Mouse (Mus musculus): ENCODE data around the gene Ear10.
"Not testable (repeated sequence)": the region's sequence is repeated elsewhere in the genome, so short reads cannot be mapped to it uniquely, and the experiment has no call there.

Gene Ear10

DNA sequence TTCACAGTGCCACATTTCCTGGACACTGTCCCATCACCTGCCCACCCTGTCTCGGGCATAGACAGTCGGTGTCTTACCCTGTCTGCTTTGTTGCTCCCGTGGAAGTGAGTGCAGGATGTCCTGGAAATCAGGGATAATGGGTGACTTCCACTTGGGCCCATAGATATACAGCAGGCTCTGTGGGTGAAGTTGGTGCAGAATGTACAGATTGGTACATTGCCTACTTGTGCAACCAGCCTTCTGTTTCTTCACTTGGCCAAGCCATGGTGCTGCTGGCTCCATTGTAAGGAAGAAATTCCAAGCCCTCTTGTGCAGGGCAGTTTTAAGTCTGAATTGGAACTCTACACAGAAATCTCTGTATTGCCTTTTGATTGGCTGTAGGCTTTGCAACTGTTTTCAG, at the start of gene Ear10:
Ear10 (minus strand) TSS at position 101 of the 400 bp plus-strand sequence.
- not testable (repeated sequence) for DNase-seq (ENCODE audit: low spot score)

DNA sequence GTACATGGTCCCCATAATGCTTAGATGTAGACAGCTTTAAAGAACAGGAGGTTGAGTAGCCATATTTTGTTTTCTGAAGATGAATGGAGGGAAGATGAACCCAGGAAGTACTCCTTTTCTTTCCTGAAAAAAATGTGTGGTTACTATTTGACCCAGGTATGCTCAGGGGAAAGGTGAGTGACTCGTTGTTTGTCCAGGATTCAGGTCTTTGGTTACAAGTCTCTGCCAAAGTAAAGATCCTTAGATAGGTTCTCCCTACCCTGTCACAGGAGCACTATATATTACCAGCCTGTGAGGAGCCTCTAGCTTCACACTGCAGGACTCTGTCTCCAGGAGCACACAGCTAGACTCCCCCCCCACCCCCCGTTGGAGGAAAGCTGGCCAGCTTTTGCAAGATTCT, 33.4 kb upstream of the Ear10 start, which contains the start of gene Ang5:
Ang5 (plus strand) TSS at position 301 of the 400 bp plus-strand sequence.
- not testable (repeated sequence) for DNase-seq (ENCODE audit: low spot score)

DNA sequence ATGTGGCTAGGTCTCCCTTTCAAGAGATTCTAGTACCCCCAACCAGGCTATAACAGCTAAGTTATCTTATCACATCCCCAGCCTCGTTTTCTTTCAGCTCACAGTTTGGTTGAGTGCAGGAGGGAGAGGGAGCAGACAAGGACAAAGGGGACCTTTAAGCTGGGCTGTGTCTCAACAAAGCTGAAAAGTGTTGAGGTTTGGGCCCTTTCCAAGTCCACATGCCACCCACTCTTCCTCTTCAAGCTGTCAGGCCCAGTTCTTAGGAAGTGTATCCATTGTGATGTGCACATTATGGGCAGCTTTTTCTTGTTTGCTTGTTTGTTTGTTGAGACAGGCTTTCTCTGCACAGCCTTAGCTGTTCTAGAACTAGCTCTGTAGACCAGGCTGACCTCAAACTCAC, 31.7 kb upstream of the Ear10 start:
- not testable (repeated sequence) for DNase-seq (ENCODE audit: low spot score)

DNA sequence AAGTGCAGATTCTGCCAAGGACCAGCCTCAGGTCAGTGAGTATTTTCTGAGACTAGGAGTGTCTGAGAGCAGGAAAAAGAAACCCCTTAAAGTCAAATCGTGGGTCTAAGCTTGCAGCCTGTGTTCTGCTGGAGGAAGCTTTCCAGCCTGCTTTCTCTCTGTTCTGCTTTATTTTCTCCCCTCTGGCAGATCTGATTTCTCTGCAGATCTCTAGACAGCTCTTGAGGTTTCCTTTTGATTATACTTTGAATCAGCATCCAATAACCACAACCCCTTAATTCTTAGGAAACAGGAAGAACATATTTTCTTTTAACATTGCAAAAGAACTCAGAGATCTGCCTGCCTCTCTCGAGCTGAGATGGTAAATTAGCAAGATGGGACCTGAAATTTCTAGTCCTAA, 30.0 kb upstream of the Ear10 start:
- DNase-seq (ENCODE audit: low spot score): not testable (repeated sequence)

DNA sequence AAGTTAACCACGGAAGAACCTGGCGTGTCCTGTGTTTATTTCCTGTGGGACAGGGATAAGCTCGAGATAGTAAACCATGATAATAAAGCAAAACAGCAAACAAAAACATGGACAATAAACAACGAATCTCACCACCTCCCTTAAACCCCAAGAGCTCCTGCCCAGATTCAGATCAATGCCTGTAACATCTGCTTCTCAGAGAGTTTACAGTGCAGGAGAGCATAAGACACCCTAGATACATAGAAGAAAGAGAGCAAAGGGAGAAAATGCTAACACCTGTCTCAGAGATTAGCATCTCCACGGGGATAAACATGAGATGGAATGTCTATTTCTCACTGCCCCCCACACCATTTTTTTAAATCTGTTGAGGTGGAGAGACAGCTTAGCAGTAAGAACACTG, 10.0 kb upstream of the Ear10 start:
- not testable (repeated sequence) for DNase-seq (ENCODE audit: low spot score)

DNA sequence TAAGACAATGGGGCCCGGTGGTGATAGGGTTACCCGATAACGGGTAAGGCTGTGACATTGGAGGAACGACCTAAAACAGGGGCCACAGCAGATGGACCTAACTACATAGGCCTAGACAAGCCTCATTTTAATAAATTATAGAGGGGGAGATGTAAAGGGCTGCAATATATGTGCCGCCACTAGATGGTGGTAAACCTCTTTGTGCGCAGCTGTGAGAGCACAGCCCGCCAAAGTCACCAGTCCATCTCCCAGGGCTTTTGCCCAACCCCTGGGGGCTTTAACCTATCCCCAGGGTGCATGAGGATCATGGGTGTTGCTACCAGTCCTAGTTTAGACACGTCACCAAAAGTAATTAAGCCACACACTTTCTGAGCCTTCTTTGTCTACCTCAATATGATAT, 9.6 kb upstream of the Ear10 start:
- peak; percentile 2 for DNase-seq (ENCODE audit: low spot score)

DNA sequence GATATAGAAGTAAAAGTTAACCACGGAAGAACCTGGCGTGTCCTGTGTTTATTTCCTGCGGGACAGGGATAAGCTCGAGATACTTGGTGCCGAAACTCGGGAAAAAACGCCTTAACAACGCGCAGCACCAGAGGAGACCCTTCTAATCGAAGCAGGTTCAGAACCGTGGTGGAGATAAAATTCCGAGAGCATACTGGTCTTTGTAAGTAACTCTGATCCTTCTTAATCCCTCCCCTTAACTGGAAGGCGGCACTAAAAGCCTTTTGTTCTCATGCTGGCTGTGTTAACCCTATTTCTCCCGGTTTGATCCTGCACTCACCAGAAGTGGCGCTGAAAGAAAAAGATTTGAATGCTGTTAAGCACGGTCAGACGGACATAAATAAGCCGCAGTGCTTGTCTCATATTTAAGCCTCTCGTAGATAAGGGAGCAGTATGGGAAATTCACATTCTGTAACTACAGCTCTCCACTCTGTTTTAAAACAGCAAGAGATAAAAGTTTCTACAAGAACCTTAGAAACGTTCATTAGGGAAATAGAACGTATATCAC, 2.1 kb upstream of the Ear10 start:
- DNase-seq (ENCODE audit: low spot score): not testable (repeated sequence)

DNA sequence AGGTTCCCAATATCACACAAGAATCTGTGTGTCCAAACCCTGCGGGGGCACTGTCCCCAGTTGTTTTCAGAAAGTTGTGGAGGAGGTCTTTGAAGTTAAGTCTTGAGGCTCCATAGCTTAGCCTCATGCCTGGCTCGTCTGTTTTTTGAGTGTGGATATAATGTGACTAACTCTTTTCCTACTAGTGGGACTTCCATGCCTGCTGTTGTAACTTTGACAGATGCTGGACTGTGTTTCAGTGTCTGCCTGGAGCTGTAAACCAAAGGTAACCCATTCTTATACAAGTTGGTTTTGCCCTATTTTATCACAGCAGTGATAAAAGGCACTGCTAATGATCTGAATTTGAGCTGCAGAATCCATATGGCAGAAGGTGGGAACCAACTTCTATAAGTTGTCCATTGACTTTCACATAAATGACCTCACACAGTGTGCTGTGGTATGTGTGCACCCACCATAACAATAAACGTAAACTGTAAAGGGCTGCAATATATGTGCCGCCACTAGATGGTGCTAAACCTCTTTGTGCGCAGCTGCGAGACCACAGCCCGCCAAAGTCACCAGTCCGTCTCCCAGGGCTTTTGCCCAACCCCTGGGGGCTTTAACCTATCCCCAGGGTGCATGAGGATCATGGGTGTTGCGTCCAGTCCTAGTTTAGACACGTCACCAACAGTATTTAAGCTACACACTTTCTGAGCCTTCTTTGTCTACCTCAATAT, 1.5 kb upstream of the Ear10 start, which contains the start of gene Gm8113:
Gm8113 (plus strand) TSS at position 703 of the 716 bp plus-strand sequence.
- peak; percentile 6 for DNase-seq (ENCODE audit: low spot score)

DNA sequence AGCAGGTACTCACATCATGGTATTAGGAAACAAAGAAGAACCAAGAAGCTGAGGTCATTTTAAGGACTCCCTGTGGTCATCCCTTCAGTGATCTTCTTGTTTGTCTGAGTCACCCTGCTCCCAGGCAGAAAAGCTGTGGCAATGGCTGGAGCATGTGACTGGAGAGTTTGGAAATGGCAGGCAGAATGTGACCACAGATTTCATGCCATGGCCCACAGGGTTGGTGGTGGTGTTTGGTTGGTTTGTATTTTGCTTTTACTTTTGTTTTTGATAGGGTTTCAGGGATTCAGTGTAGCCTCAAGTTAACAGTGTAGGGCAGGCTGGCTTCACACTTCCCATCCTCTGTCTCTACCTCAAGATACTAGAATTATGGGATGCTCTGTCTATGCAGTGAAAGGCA, 5.1 kb downstream of the Ear10 start:
- not testable (repeated sequence) for DNase-seq (ENCODE audit: low spot score)

DNA sequence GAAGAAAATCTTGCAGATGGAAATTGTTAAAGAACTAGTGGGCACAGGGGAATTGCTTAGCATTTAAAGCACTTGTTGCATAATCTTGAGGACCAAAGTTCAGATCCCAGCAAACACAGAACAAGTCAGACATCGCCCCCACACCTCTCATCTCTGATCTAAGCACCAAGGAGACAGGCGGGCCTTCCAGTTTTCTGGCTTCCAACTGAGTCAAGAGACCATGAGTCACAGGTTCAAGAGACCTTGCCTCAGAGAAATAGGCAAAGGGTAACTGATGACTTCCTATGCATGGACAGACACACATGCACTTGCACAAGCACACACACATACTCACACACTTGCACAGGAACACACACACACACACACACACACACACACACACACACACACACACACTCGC, 24.8 kb downstream of the Ear10 start:
- DNase-seq (ENCODE audit: low spot score): not testable (repeated sequence)

DNA sequence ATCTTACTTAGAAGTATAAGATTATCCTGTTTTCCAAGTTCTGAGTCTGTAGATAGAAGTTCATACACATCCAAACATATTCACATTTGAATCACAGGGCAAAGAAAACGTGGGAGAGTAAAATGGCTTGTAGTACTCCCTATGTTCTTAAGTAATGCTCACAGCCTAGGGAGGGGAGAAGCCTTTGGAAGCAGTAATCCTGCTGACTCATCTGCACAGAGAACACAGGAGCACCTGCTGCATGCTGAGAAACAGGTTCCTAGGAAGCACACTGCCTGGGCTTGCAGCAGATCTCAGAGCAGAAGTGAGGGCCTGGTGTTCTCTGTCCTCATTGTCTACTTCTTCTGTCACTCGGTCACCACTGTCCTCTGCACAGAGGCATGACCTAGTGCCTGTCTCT, 28.0 kb downstream of the Ear10 start:
- DNase-seq (ENCODE audit: low spot score): not testable (repeated sequence)

DNA sequence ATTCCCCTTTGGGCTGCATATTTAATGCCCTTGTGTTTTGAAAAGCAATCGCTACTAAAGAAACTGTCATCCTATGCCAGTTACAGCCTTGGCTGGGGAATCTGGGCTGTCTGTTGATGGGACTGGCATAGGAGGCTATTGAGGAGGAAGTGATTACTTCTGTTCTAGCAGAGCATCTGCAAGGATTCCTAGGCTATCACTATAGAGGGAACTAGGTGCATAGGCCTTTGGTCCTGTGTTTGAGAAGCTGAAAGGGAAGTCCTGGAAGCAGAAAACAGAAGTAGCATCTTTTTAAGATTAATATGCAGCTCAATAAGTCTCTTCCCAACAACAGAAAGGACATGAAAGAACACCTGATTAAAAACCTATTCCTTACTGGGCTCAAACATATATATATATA, 32.1 kb downstream of the Ear10 start:
- not testable (repeated sequence) for DNase-seq (ENCODE audit: low spot score)

DNA sequence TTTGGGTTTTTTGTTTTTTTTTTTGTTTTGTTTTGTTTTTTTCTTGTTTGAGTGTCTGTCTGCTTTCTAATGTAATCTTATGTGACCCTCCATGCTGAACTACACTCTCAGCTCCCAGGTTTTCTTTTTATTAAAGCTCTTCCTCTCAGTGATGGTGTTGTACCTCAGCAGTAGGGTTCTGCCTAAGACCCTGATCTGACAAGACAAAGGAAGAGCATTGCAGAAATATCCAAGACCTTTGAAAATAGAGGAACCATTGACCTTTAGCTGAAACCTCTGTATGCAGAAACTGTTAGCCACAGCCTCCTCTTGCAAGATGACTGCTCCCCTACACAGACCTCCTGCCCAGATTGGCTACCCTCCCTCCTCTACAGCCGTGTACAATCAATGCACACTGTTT, 37.1 kb downstream of the Ear10 start:
- not testable (repeated sequence) for DNase-seq (ENCODE audit: low spot score)

DNA sequence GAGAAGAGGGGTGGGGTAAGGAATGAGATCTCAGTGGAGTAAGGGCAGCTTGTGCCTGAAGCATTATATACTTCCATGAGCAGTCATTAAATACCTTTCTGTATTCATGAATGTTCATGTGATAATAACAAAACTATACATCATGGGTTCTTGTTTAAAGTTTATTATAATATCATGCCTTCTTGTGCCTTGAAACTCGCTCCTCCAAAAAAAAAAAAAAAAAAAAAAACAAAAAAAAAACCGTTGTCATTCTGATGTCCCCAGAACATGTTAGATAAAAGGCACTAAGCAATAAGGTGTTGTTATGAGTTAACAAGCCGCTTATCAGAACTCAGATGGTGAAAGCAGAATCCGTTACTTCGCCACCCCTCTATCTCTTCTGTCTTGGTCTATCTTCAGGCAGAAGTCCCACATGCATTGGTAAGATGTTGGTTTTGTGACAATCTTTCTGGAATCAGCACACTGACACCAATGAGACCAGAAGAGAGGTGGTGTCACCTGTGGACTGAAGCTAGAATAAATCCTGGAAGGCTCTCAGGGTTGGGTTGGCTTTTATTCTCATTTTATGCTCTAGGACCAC, 43.3 kb downstream of the Ear10 start:
- not testable (repeated sequence) for DNase-seq (ENCODE audit: low spot score)

DNA sequence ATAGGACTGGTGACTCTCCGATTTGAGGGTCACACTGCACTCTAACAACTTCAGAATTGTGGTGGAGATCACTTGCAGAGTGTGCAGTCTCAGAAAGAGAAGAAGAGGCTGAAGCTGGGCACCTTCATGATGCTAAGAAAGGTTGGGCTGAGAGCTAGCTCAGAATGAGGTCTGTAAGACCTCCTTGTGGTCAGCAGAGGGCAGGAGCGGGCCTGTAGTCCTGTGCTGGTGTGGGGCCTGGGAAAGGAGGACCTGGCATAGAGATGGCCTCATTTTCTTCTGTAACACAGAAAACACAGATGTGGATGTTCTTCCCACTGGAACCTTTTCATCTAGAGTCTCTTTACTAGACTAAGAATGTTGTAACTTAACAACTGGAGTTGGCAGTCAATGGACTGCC, 45.6 kb downstream of the Ear10 start:
- DNase-seq (ENCODE audit: low spot score): not testable (repeated sequence)

DNA sequence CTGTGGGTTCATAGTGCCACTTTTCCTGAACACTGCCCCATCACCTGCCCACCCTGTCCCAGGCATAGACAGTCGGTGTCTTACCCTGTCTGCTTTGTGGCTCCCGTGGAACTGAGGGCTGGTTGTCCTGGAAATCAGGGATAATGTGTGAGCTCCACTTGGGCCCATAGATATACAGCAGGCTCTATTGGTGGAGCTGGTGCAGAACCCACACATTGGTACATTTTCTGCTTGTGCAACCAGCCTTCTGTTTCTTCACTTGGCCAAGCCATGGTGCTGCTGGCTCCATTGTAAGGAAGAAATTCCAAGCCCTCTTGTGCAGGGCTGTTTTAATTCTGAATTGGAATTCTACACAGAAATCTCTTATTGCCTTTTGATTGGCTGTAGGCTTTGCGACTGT, 47.9 kb downstream of the Ear10 start, which contains the start of gene Ear1:
Ear1 (minus strand) TSS at position 101 of the 400 bp plus-strand sequence.
- DNase-seq (ENCODE audit: low spot score): not testable (repeated sequence)

DNA sequence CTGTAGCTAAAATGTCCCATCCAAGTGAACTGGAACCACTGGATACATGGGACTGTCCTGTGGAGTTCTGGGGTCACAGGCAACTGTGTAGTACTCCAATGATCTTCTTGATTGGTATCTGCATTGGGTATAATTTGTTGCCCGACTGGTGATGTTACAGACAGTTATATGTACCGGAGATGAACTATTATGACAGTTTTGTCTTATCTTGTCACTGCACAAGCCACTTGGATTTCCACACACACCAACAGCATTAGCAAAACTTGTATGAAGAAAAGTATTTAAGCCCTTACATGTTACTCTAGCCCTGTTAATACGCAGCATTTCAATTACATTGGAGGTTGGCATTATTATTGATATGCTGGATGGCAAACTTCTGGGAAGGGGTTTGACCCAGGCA, 48.5 kb downstream of the Ear10 start:
- not testable (repeated sequence) for DNase-seq (ENCODE audit: low spot score)
